Mouse (Mus musculus): ENCODE measurements around the gene Cdx2. TPM values are rescaled to one million over a fixed set of nuclear protein-coding genes. Genes with fewer than 3 reads are reported as not detected.

Gene Cdx2
- total RNA-seq, 4 experiments from 2014 or later, result not detected

DNA sequence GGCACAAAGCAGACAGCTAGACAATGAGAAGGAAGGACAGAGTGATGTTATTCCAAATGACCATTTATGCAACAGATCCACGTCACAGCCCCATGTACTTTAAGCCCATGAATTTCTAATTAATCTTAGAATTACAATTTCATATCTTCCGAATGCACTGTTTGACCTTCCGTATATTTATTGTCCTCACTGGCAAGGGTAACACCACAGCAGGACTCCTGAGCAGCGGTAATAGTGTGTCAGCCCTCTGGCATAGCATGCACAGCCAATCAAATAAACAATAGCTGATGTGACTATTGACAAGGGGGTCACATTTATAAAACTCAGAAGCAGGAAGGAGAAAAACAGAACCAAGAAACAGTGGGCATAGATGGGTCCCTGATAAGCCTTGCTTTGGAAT, 46.3 kb downstream of the Cdx2 start:
- no peak for DNase-seq (ENCODE audit: low spot score in 2 of 2)

DNA sequence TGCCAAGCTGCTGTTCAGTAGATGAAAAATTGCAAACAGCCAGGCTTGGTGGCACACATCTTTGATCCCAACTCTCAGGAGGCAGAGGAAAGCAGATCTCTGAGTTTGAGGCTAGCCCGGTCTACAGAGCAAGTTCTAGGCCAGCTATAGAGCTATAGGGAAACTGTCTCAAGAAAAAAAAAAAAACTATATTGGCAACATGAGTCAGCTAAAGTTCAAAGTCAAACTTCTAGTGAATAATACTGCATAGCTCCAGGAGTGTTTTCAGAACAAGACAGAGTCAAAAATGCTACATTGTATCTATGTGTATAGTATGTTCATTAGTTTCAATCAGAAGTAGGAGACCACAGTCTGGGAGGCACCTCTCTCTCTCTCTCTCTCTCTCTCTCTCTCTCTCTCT, 46.9 kb downstream of the Cdx2 start:
- DNase-seq (ENCODE audit: low spot score in 2 of 2), result no peak

Small RNA genes within 50 kb of the gene (microRNA-seq; reads per million reads assigned to microRNA genes)
- 0.21 to 0.88 reads per million in 2 experiments for gene Mir7k

Other genes with a start within 250 kb of the Cdx2 start
- 1 to 10 TPM; 4.8 to 6.4 (median 5.6) TPM for gene Lnx2, start 230.7 kb downstream of the Cdx2 start, total RNA-seq (2022)
- 10 to 100 TPM; 65.4 to 67.3 (median 65.8) TPM for gene Polr1d, start 230.2 kb downstream of the Cdx2 start, total RNA-seq (2022)
- under 1 TPM in 2 of 4 experiments, not detected in 2; 0.34 to 0.42 TPM for gene Gsx1, start 118.6 kb downstream of the Cdx2 start, total RNA-seq (2022)
- not detected for gene Pdx1, start 37.3 kb downstream of the Cdx2 start, total RNA-seq (2022)
- not detected for gene Urad, start 15.2 kb upstream of the Cdx2 start, total RNA-seq (2022)
- gene Flt3, start 93.2 kb upstream of the Cdx2 start, total RNA-seq (2022), result 1 to 10 TPM; 6.2 to 7.4 (median 6.7) TPM
- gene Pan3, start 122.9 kb upstream of the Cdx2 start, total RNA-seq (2022), result 100 to 1,000 TPM in 2 of 4 experiments, 10 to 100 TPM in 2; 80.0 to 106 (median 96.8) TPM